Mouse (Mus musculus): ENCODE measurements around the gene Dock9.

DNA sequence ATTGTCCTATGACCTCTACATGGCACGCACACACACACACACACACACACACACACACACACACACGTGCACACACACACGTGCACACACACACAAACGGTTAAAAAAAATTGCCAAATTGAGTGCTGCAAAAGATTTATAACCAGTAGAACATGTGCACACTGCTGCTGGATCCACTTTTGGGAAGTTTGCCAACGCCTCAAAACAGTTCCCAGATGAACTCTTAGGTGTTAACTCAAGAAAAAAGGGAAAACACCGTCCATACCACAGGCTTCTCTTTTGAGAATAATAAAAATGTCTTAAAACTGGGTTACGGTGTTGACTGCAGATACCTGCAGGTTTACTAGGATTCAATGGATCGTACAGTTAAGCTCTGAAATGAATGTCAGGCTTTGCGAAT lies 48.0 kb downstream of the Dock9 start:
- TF ChIP-seq CTCF (IDR thresholded peaks at IDR 0.05; ENCODE audit: control insufficient read depth, insufficient read depth, insufficient read length), result no peak
- TF ChIP-seq USF1 (IDR thresholded peaks at IDR 0.05; ENCODE audit: low read depth), result no peak

All from C2C12 (cell line).